Mouse (Mus musculus): ENCODE results near the gene Nupr1l. TPM values are rescaled to one million over a fixed set of nuclear protein-coding genes. Genes with fewer than 3 reads are reported as not detected.

The Nupr1l gene
- polyA plus RNA-seq (2014; fragmentation: Nextera tagmentation; extraction: Ambion mirVana): 3.4 and 3.6 TPM in 2 replicates

DNA sequence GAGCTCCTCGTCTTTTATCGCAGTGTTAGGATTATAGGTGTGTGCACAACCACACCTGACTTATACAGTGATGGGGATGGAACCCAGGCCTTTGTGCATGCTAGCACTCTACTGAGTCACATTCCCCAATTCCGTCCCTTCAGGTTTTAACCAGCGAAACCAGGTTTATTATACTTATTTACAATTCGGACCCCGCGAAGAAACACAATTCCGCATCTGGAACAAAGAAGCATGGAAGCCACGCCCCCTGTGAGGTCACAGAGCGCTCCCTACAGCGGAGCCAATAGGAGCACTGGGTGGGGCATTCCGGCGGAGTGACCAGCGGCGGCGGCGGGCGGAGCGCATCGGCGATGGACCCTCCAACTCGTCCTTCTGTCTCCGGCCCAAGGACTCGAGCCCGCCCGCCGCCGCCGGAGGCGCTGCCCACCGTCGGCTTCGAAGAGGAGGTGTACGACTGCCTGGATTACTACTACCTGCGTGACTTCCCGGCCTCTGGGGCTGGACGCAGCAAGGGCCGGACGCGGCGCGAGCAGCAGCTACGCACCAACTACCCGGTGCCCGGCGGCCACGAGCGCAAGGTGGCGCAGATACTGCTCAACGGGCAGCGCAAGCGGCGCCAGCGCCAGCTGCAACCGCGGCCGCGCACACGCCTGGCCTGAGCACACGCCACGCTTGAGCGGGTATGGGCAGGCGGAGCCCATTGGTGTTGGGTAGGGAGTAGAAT is at the start of gene Nupr1l:
Gene Nupr1l (plus strand): TSS at position 299 of the 724 bp plus-strand sequence.
- DNase-seq (ENCODE audit: low spot score): peak; percentile 96
- Histone ChIP-seq H3K9me3 (ENCODE audit: control insufficient read depth, low read length) (no peaks in the 10 kb centered on the region), H3K4me3 (ENCODE audit: low read depth, low read length) (peak within 1 kb of the TSS; percentile 75), H3K27ac (replicated peaks; ENCODE audit: low read depth, low read length) (peak within 1 kb of the TSS; percentile 82), H3K9ac (ENCODE audit: low read depth, low read length) (peak within 1 kb of the TSS; percentile 80), H3K27me3 (replicated peaks; ENCODE audit: control insufficient read depth, insufficient read depth, low read length) (no peaks in the 10 kb centered on the region), H3K4me1 (ENCODE audit: control insufficient read depth, insufficient read depth, low read length) (no peaks in the 10 kb centered on the region), H3K36me3 (ENCODE audit: control insufficient read depth, insufficient read depth, low read length) (no peaks in the 10 kb centered on the region), H3K4me2 (ENCODE audit: low read depth, low read length) (peak within 1 kb of the TSS; percentile 89)
- peak; percentile 98 for ATAC-seq (ENCODE audit: low read depth)
- WGBS: 1% methylated on average over 38 of the region's 63 CpGs

DNA sequence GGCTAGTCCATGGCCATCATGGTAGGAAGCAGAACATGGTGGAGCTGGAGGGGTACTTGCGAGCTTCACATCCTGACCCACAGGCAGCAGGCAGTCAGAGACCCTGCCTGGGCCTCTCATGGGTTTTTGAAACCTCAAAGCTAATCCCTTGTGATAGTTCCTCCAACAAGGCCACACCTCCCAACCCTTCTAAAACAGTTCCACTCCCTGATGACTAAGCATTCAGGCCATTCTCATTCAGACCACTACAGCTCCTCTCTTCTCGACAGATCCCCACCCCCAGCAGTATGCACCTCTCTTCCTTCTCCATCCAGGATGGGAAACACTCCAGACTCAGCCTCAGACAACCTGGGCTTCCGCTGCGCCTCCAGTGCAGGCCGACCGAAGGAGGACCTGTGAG is 46.0 kb upstream of the Nupr1l start:
- peaks cover 46% of the 10 kb centered on the region for H3K36me3 ChIP-seq (ENCODE audit: control insufficient read depth, insufficient read depth, low read length)
- peaks cover 4% of the 10 kb centered on the region; the same call in 1 of the 2 replicates for H3K4me1 ChIP-seq (ENCODE audit: control insufficient read depth, insufficient read depth, low read length)
- H3K9ac ChIP-seq (ENCODE audit: low read depth, low read length): no peak overlapping the region
- H3K27me3 ChIP-seq (replicated peaks; ENCODE audit: control insufficient read depth, insufficient read depth, low read length): no peaks in the 10 kb centered on the region
- ATAC-seq (ENCODE audit: low read depth): no peak
- DNase-seq (ENCODE audit: low spot score): no peak
- H3K9me3 ChIP-seq (ENCODE audit: control insufficient read depth, low read length): no peaks in the 10 kb centered on the region
- no peak overlapping the region for H3K27ac ChIP-seq (replicated peaks; ENCODE audit: low read depth, low read length)
- no peak overlapping the region for H3K4me2 ChIP-seq (ENCODE audit: low read depth, low read length)
- H3K4me3 ChIP-seq (ENCODE audit: low read depth, low read length): no peak overlapping the region
- 94% methylated on average over 6 of the region's 6 CpGs for WGBS

GRCm38 (mm10) chr5:129864467-129864866 is 43.9 kb upstream of the Nupr1l start:
- Histone ChIP-seq H3K9ac (ENCODE audit: low read depth, low read length) (0 out of 2 replicates have a peak overlapping the region, but pooled peaks have one; percentile 37), H3K27me3 (replicated peaks; ENCODE audit: control insufficient read depth, insufficient read depth, low read length) (no peaks in the 10 kb centered on the region), H3K4me2 (ENCODE audit: low read depth, low read length) (peak overlapping the region; percentile 31; the same call in 1 of the 2 replicates), H3K36me3 (ENCODE audit: control insufficient read depth, insufficient read depth, low read length) (peaks cover 33% of the 10 kb centered on the region), H3K27ac (replicated peaks; ENCODE audit: low read depth, low read length) (no peak overlapping the region), H3K9me3 (ENCODE audit: control insufficient read depth, low read length) (no peaks in the 10 kb centered on the region), H3K4me1 (ENCODE audit: control insufficient read depth, insufficient read depth, low read length) (peaks cover 4% of the 10 kb centered on the region; the same call in 1 of the 2 replicates), H3K4me3 (ENCODE audit: low read depth, low read length) (no peak overlapping the region)
- WGBS: 12% methylated on average over 18 of the region's 18 CpGs
- DNase-seq (ENCODE audit: low spot score) (no peak), ATAC-seq (ENCODE audit: low read depth) (peak; percentile 33; the same call in 1 of the 2 replicates)

- no peak overlapping the region for H3K4me2 ChIP-seq (ENCODE audit: low read depth, low read length)
- H3K4me1 ChIP-seq (ENCODE audit: control insufficient read depth, insufficient read depth, low read length): peaks cover 4% of the 10 kb centered on the region; the same call in 1 of the 2 replicates
- H3K27ac ChIP-seq (replicated peaks; ENCODE audit: low read depth, low read length): no peak overlapping the region
- no peak overlapping the region for H3K4me3 ChIP-seq (ENCODE audit: low read depth, low read length)
- no peak overlapping the region for H3K9ac ChIP-seq (ENCODE audit: low read depth, low read length)
- no peaks in the 10 kb centered on the region for H3K9me3 ChIP-seq (ENCODE audit: control insufficient read depth, low read length)
- DNase-seq (ENCODE audit: low spot score): no peak
- 85% methylated on average over 12 of the region's 12 CpGs for WGBS
- H3K36me3 ChIP-seq (ENCODE audit: control insufficient read depth, insufficient read depth, low read length): peaks cover 19% of the 10 kb centered on the region
- ATAC-seq (ENCODE audit: low read depth): no peak
- H3K27me3 ChIP-seq (replicated peaks; ENCODE audit: control insufficient read depth, insufficient read depth, low read length): no peaks in the 10 kb centered on the region
Observed at GRCm38 (mm10) chr5:129865841-129866240, 42.5 kb upstream of the Nupr1l start.

DNA sequence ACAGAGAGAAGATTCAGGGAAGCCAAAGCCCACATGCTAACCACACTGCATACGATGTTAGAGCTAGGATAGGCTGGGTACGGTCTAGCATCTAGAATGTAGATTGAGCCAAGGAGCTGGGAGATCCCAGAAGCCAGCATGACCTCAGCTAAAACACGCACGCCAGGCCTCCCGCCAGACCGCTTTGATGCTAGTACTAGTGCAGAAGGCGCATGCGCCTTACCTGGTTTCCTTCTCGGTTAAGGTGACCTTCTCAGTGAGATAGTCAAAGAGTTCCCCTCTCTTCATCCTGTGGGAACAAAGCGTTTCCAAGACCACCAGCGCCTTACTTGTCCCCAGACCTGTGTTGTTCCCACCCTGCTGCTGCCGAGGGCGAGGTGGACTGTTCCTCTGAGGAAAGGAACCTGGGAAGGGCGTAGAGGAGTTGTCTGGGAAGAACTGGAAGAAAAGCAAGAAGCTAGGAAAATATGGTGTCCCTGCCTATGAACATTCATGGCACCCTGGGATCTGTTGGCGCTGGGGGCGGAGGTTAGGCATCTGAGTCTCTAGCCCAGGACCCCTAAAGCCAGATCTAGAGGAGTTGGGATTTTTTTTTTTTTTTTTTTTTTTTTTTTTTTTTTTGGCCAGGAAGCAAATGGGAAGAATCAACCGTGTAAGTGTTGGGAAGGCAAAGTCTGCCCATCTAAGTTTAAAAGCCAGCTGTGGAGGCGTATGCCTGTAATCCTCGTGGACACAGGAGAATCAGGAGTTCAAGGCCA is 38.9 kb upstream of the Nupr1l start:
- H3K4me3 ChIP-seq (ENCODE audit: low read depth, low read length): no peak overlapping the region
- H3K27me3 ChIP-seq (replicated peaks; ENCODE audit: control insufficient read depth, insufficient read depth, low read length): no peaks in the 10 kb centered on the region
- H3K9me3 ChIP-seq (ENCODE audit: control insufficient read depth, low read length): no peaks in the 10 kb centered on the region
- H3K27ac ChIP-seq (replicated peaks; ENCODE audit: low read depth, low read length): no peak overlapping the region
- WGBS: 89% methylated on average over 19 of the region's 19 CpGs
- DNase-seq (ENCODE audit: low spot score): no peak
- no peak overlapping the region for H3K4me2 ChIP-seq (ENCODE audit: low read depth, low read length)
- H3K36me3 ChIP-seq (ENCODE audit: control insufficient read depth, insufficient read depth, low read length): no peaks in the 10 kb centered on the region
- no peaks in the 10 kb centered on the region for H3K4me1 ChIP-seq (ENCODE audit: control insufficient read depth, insufficient read depth, low read length)
- no peak for ATAC-seq (ENCODE audit: low read depth)
- no peak overlapping the region for H3K9ac ChIP-seq (ENCODE audit: low read depth, low read length)

- no peak overlapping the region for H3K4me2 ChIP-seq (ENCODE audit: low read depth, low read length)
- 71% methylated on average over 2 of the region's 2 CpGs for WGBS
- DNase-seq (ENCODE audit: low spot score) (no peak), ATAC-seq (ENCODE audit: low read depth) (no peak)
- H3K27me3 ChIP-seq (replicated peaks; ENCODE audit: control insufficient read depth, insufficient read depth, low read length): no peaks in the 10 kb centered on the region
- H3K4me1 ChIP-seq (ENCODE audit: control insufficient read depth, insufficient read depth, low read length): no peaks in the 10 kb centered on the region
- no peaks in the 10 kb centered on the region for H3K9me3 ChIP-seq (ENCODE audit: control insufficient read depth, low read length)
- H3K9ac ChIP-seq (ENCODE audit: low read depth, low read length): no peak overlapping the region
- H3K4me3 ChIP-seq (ENCODE audit: low read depth, low read length): no peak overlapping the region
- H3K27ac ChIP-seq (replicated peaks; ENCODE audit: low read depth, low read length): no peak overlapping the region
- H3K36me3 ChIP-seq (ENCODE audit: control insufficient read depth, insufficient read depth, low read length): no peaks in the 10 kb centered on the region
Observed at GRCm38 (mm10) chr5:129871238-129871637, 37.1 kb upstream of the Nupr1l start.

- ATAC-seq (ENCODE audit: low read depth) (no peak), DNase-seq (ENCODE audit: low spot score) (no peak)
- Histone ChIP-seq H3K4me3 (ENCODE audit: low read depth, low read length) (no peak overlapping the region), H3K36me3 (ENCODE audit: control insufficient read depth, insufficient read depth, low read length) (no peaks in the 10 kb centered on the region), H3K9me3 (ENCODE audit: control insufficient read depth, low read length) (no peaks in the 10 kb centered on the region), H3K4me1 (ENCODE audit: control insufficient read depth, insufficient read depth, low read length) (no peaks in the 10 kb centered on the region), H3K27me3 (replicated peaks; ENCODE audit: control insufficient read depth, insufficient read depth, low read length) (no peaks in the 10 kb centered on the region), H3K4me2 (ENCODE audit: low read depth, low read length) (no peak overlapping the region), H3K27ac (replicated peaks; ENCODE audit: low read depth, low read length) (no peak overlapping the region), H3K9ac (ENCODE audit: low read depth, low read length) (no peak overlapping the region)
- 84% methylated on average over 12 of the region's 12 CpGs for WGBS
Observed at GRCm38 (mm10) chr5:129873942-129874341, 34.4 kb upstream of the Nupr1l start.

GRCm38 (mm10) chr5:129875098-129875497 is 33.2 kb upstream of the Nupr1l start:
- Histone ChIP-seq H3K9me3 (ENCODE audit: control insufficient read depth, low read length) (no peaks in the 10 kb centered on the region), H3K9ac (ENCODE audit: low read depth, low read length) (no peak overlapping the region), H3K4me3 (ENCODE audit: low read depth, low read length) (no peak overlapping the region), H3K27ac (replicated peaks; ENCODE audit: low read depth, low read length) (no peak overlapping the region), H3K4me2 (ENCODE audit: low read depth, low read length) (no peak overlapping the region), H3K27me3 (replicated peaks; ENCODE audit: control insufficient read depth, insufficient read depth, low read length) (no peaks in the 10 kb centered on the region), H3K36me3 (ENCODE audit: control insufficient read depth, insufficient read depth, low read length) (no peaks in the 10 kb centered on the region; the same call in 1 of the 2 replicates), H3K4me1 (ENCODE audit: control insufficient read depth, insufficient read depth, low read length) (no peaks in the 10 kb centered on the region)
- ATAC-seq (ENCODE audit: low read depth) (no peak), DNase-seq (ENCODE audit: low spot score) (no peak)
- 80% methylated on average over 11 of the region's 11 CpGs for WGBS
